Mouse (Mus musculus) intestine, embryonic 16.5 days (tissue): ENCODE data around the gene Mast4. TPM values are rescaled to one million over a fixed set of nuclear protein-coding genes. Genes with fewer than 3 reads are reported as not detected.
A peak's percentile ranks its signal among the peaks of the same experiment; 100 is the strongest.

ENCODE experiments used
- ATAC-seq: fragments of 200-750 bp; cut with Nextera tagmentation; 2 replicates; pipeline ENCODE4 v1.8.0; 2017; ENCODE audit warnings: moderate TSS enrichment, moderate library complexity
- H3K27ac ChIP-seq: fragments of 300-500 bp; sonication (generic); 2 replicates; pipeline ENCODE4 v1.5.1; 2014; ENCODE audit warnings: mild to moderate bottlenecking, low read length
- H3K27me3 ChIP-seq: fragments of 300-500 bp; sonication (generic); replicated peaks from 2 replicates; pipeline ENCODE4 v1.6.1; 2014; ENCODE audit warnings: low read length, control low read depth, mixed read lengths; ENCODE audit not compliant: control insufficient read depth, insufficient read depth
- H3K36me3 ChIP-seq: fragments of 300-500 bp; sonication (generic); 2 replicates; pipeline ENCODE4 v1.6.1; 2014; ENCODE audit warnings: low read length, control low read depth; ENCODE audit not compliant: control insufficient read depth, insufficient read depth
- H3K4me1 ChIP-seq: fragments of 300-500 bp; sonication (generic); 2 replicates; pipeline ENCODE4 v1.6.1; 2014; ENCODE audit warnings: low read length, control low read depth, mixed read lengths; ENCODE audit not compliant: control insufficient read depth, insufficient read depth
- H3K4me2 ChIP-seq: fragments of 300-500 bp; sonication (generic); 2 replicates; pipeline ENCODE4 v1.6.1; 2014; ENCODE audit warnings: low read depth, low read length, control low read depth
- H3K4me3 ChIP-seq: fragments of 300-500 bp; sonication (generic); 2 replicates; pipeline ENCODE4 v1.5.1; 2014; ENCODE audit warnings: mild to moderate bottlenecking, low read length
- H3K9ac ChIP-seq: fragments of 300-500 bp; sonication (generic); 2 replicates; pipeline ENCODE4 v1.6.1; 2014; ENCODE audit warnings: low read depth, low read length
- H3K9me3 ChIP-seq: fragments of 300-500 bp; sonication (generic); 2 replicates; pipeline ENCODE4 v1.6.1; 2016; ENCODE audit warnings: low read length, control low read depth; ENCODE audit not compliant: control insufficient read depth
- WGBS: fragments of 180-500 bp; shearing (Covaris S2); extraction: QIAGEN DNeasy Blood & Tissue Kit; methylation state at CpG from one replicate; pipeline ENCODE4 v1.1.7; 2014; 5-methylcytosine and 5-hydroxymethylcytosine counted together
- polyA plus RNA-seq: library from polyadenylated mRNA; unstranded; fragments of >200 nt; fragmentation: Nextera tagmentation; extraction: Ambion mirVana; gene quantifications from 2 replicates; pipeline ENCODE4 v1.2.1, GENCODE M21; 2015

The Mast4 gene
- polyA plus RNA-seq, 1 experiment from 2014 or later: 15.1 TPM

- Histone ChIP-seq H3K9me3 (no peaks in the 10 kb centered on the region), H3K4me3 (no peak overlapping the region), H3K4me2 (no peak overlapping the region), H3K27me3 (no peaks in the 10 kb centered on the region), H3K36me3 (no peaks in the 10 kb centered on the region), H3K27ac (no peak overlapping the region), H3K4me1 (no peaks in the 10 kb centered on the region), H3K9ac (no peak overlapping the region)
- no peak for ATAC-seq
- 78% methylated on average over 1 of the region's 1 CpGs for WGBS
Measured at GRCm38 (mm10) chr13:102716973-102717372, 617.3 kb downstream of the Mast4 start.

- H3K27me3 ChIP-seq: no peaks in the 10 kb centered on the region
- ATAC-seq: no peak
- H3K9me3 ChIP-seq: no peaks in the 10 kb centered on the region
- H3K27ac ChIP-seq: no peak overlapping the region
- H3K4me2 ChIP-seq: no peak overlapping the region
- no peak overlapping the region for H3K4me3 ChIP-seq
- no peak overlapping the region for H3K9ac ChIP-seq
- WGBS: 82% methylated on average over 3 of the region's 3 CpGs
- H3K4me1 ChIP-seq: 0 out of 2 replicates have a peak, but pooled peaks cover 7% of the 10 kb centered on the region
- H3K36me3 ChIP-seq: no peaks in the 10 kb centered on the region
Measured at GRCm38 (mm10) chr13:102700744-102701143, 633.6 kb downstream of the Mast4 start.

- Histone ChIP-seq H3K4me3 (no peak overlapping the region), H3K27me3 (no peaks in the 10 kb centered on the region), H3K4me2 (no peak overlapping the region), H3K27ac (no peak overlapping the region), H3K4me1 (0 out of 2 replicates have a peak, but pooled peaks cover 7% of the 10 kb centered on the region), H3K36me3 (no peaks in the 10 kb centered on the region), H3K9ac (no peak overlapping the region), H3K9me3 (no peaks in the 10 kb centered on the region)
- ATAC-seq: no peak
- WGBS: 87% methylated on average over 5 of the region's 5 CpGs
Measured at GRCm38 (mm10) chr13:102700176-102700575, 634.1 kb downstream of the Mast4 start.

GRCm38 (mm10) chr13:102698751-102699323 lies 635.5 kb downstream of the Mast4 start:
- Histone ChIP-seq H3K27me3 (no peaks in the 10 kb centered on the region), H3K27ac (peak overlapping the region; percentile 63), H3K4me2 (peak overlapping the region; percentile 36), H3K9me3 (no peaks in the 10 kb centered on the region), H3K36me3 (no peaks in the 10 kb centered on the region), H3K4me1 (0 out of 2 replicates have a peak, but pooled peaks cover 7% of the 10 kb centered on the region), H3K4me3 (no peak overlapping the region), H3K9ac (peak overlapping the region; percentile 44; the same call in 1 of the 2 replicates)
- WGBS: 36% methylated on average over 14 of the region's 14 CpGs
- peak; percentile 72 for ATAC-seq

GRCm38 (mm10) chr13:102698335-102698734 lies 636.0 kb downstream of the Mast4 start:
- ATAC-seq: no peak
- Histone ChIP-seq H3K9ac (peak overlapping the region; percentile 44; the same call in 1 of the 2 replicates), H3K36me3 (no peaks in the 10 kb centered on the region)

GRCm38 (mm10) chr13:102695121-102695905 lies 639.0 kb downstream of the Mast4 start:
- Histone ChIP-seq H3K27ac (no peak overlapping the region), H3K4me3 (no peak overlapping the region), H3K4me1 (0 out of 2 replicates have a peak, but pooled peaks cover 7% of the 10 kb centered on the region), H3K4me2 (no peak overlapping the region), H3K9me3 (no peaks in the 10 kb centered on the region), H3K36me3 (no peaks in the 10 kb centered on the region), H3K27me3 (no peaks in the 10 kb centered on the region), H3K9ac (no peak overlapping the region)
- 56% methylated on average over 7 of the region's 7 CpGs for WGBS
- ATAC-seq: no peak

More at GRCm38 (mm10) chr13:102698335-102698734, 636.0 kb downstream of the Mast4 start:
- Histone ChIP-seq H3K27me3 (no peaks in the 10 kb centered on the region), H3K4me1 (0 out of 2 replicates have a peak, but pooled peaks cover 7% of the 10 kb centered on the region), H3K9me3 (no peaks in the 10 kb centered on the region), H3K4me3 (no peak overlapping the region), H3K27ac (peak overlapping the region; percentile 63), H3K4me2 (peak overlapping the region; percentile 36)
- 33% methylated on average over 10 of the region's 10 CpGs for WGBS

- Histone ChIP-seq H3K4me2 (no peak overlapping the region), H3K4me1 (0 out of 2 replicates have a peak, but pooled peaks cover 7% of the 10 kb centered on the region), H3K4me3 (no peak overlapping the region), H3K27me3 (no peaks in the 10 kb centered on the region), H3K27ac (no peak overlapping the region), H3K9ac (no peak overlapping the region), H3K36me3 (no peaks in the 10 kb centered on the region), H3K9me3 (no peaks in the 10 kb centered on the region)
- WGBS: 85% methylated on average over 7 of the region's 7 CpGs
- ATAC-seq: no peak
Measured at GRCm38 (mm10) chr13:102694154-102694553, 640.1 kb downstream of the Mast4 start.

GRCm38 (mm10) chr13:102693341-102693801 lies 640.9 kb downstream of the Mast4 start, which contains the start of gene Cd180:
Gene Cd180, plus strand, starts transcription at chr13:102693558.
- no peaks in the 10 kb centered on the region for H3K9me3 ChIP-seq
- H3K4me2 ChIP-seq: no peak within 1 kb of the TSS
- H3K27me3 ChIP-seq: no peaks in the 10 kb centered on the region
- H3K9ac ChIP-seq: no peak within 1 kb of the TSS
- ATAC-seq: no peak
- H3K4me1 ChIP-seq: 0 out of 2 replicates have a peak, but pooled peaks cover 2% of the 10 kb centered on the region
- H3K36me3 ChIP-seq: no peaks in the 10 kb centered on the region
- no peak within 1 kb of the TSS for H3K4me3 ChIP-seq
- no peak within 1 kb of the TSS; the same call in 1 of the 2 replicates for H3K27ac ChIP-seq
- 68% methylated on average over 8 of the region's 8 CpGs for WGBS

GRCm38 (mm10) chr13:102691408-102692150 lies 642.7 kb downstream of the Mast4 start:
- ATAC-seq: no peak
- Histone ChIP-seq H3K9me3 (no peaks in the 10 kb centered on the region), H3K27ac (no peak overlapping the region), H3K4me1 (no peaks in the 10 kb centered on the region), H3K9ac (no peak overlapping the region), H3K4me2 (no peak overlapping the region), H3K36me3 (no peaks in the 10 kb centered on the region), H3K27me3 (no peaks in the 10 kb centered on the region), H3K4me3 (no peak overlapping the region)
- WGBS: 74% methylated on average over 11 of the region's 11 CpGs
